Mouse (Mus musculus) megakaryocyte, embryonic 14.5 days (primary cell): ENCODE measurements around the gene Pld4.

Source experiments
- FLI1 ChIP-seq: IDR thresholded peaks from 2 replicates; pipeline ENCODE4 v1.6.1; 2012; ENCODE audit warnings: low read length, inconsistent platforms, mixed read lengths
- GATA1 ChIP-seq: IDR thresholded peaks from 3 replicates; pipeline ENCODE4 v1.6.1; 2012; ENCODE audit warnings: mixed read lengths, low read length, inconsistent platforms, borderline replicate concordance

GRCm38 (mm10) chr12:112757896-112758295, 2.6 kb upstream of the Pld4 start:
- TF ChIP-seq GATA1, result no peak
- TF ChIP-seq FLI1, result no peak
